Mouse (Mus musculus): ENCODE measurements around the gene Krtap4-2.

DNA sequence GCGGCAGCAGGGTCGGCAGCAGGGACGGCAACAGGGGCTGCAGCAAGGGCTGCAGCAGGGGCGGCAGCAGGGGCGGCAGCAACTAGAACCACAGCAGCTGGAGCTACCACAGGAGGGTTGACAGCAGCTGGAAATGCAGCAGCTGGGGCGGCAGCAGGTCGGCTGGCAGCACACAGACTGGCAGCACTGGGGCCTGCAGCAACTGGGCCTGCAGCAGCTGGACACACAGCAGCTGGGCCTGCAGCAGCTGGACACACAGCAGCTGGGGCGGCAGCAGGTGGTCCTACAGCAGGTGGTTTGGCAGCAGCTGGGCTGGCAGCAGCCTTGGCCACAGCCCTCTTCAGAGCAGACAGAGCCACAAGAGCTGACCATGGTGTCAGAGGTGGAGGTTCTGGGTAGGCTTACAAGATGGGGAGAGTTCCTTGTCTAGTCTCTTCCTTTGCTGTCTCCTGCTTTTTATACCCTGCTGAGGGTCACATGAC is at the start of gene Krtap4-2:
- no peak for TF ChIP-seq CTCF (IDR thresholded peaks at IDR 0.05)
- TF ChIP-seq EP300 (IDR thresholded peaks at IDR 0.05), result no peak

Data from lung, postnatal 0 days (tissue).